Mouse (Mus musculus) gastrocnemius, adult 2 months (tissue): ENCODE data around the gene Rtn2. TPM values are rescaled to one million over a fixed set of nuclear protein-coding genes. Genes with fewer than 3 reads are reported as not detected.

Experiments
- DNase-seq: peaks from one replicate; pipeline ENCODE4 v3.0.0; 2022
- H3K27ac ChIP-seq: fragments of 200-600 bp; 2 replicates; pipeline ENCODE4 v1.8.1; 2022; ENCODE audit warnings: mild to moderate bottlenecking
- H3K4me3 ChIP-seq: fragments of 200-600 bp; 2 replicates; pipeline ENCODE4 v1.8.1; 2022; ENCODE audit warnings: mild to moderate bottlenecking, moderate library complexity
- CTCF ChIP-seq: fragments of 200-600 bp; IDR thresholded peaks from 2 replicates; pipeline ENCODE4 v1.8.1; 2022; ENCODE audit warnings: antibody characterized with exemption, mild to moderate bottlenecking, moderate library complexity
- intact Hi-C: fragments of 180-260 bp; cut with DNase I; formaldehyde crosslinking; loops from one replicate; pipeline ENCODE4 v1.15.1; 2025
- total RNA-seq, 2 experiments: library from RNA; stranded (reverse); gene quantifications; 2 replicates each; pipeline ENCODE4 v1.2.3; 2021

The Rtn2 gene
- total RNA-seq, 2 experiments from 2014 or later, result 987 to 1,150 TPM

GRCm38 (mm10) chr7:19314033-19314432 lies 31.6 kb downstream of the Rtn2 start:
- intact Hi-C loops, result no loop called here
- no peak overlapping the region for H3K4me3 ChIP-seq
- no peak overlapping the region for H3K27ac ChIP-seq
- TF ChIP-seq CTCF, result no peak
- DNase-seq, result no peak

- peak; percentile 55 for DNase-seq
- no peak overlapping the region for H3K4me3 ChIP-seq
- no peak for TF ChIP-seq CTCF
- intact Hi-C loops, result no loop called here
- peak overlapping the region; percentile 57 for H3K27ac ChIP-seq
Measured at GRCm38 (mm10) chr7:19316451-19317161, 34.2 kb downstream of the Rtn2 start.

DNA sequence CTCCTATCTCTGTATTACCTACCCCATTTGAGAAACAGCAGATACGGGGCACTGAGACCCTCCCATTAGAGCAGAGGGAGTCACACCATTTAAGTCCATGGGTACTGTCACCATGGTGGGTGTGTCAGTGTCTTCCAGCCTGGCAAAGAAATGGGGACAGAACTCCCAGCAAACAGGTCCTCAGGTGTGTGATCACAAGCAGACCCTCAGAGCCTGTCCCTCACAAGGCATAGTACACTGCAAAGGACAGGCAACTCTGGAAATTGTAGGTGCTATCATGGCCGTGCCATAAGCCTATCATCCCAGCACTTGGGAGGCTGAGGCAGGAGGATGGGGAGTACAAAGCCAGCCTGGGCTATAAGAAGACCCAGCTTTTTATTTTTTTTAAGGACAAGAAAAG lies 35.8 kb downstream of the Rtn2 start:
- no peak for TF ChIP-seq CTCF
- intact Hi-C loops, result no loop called here
- DNase-seq, result no peak

DNA sequence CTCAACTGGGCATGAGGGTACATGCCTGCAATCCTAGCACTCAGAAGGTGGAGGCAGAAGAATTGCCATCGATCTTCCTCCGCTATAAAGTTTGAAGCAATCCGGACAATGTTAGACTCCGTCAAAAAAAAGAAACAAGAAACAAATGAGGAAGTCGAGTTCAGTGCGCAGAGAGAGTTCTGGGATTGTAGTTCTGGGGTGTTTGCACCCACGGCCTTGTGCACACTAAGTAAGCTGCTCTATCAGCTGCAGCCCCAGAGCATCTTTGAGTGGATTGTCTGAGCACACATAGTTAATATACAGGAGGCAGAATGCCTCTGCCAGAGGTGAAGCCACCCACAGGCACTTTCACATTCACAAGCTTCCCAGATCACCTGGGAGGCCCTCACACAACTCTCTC lies 36.3 kb downstream of the Rtn2 start:
- Histone ChIP-seq H3K27ac (no peak overlapping the region), H3K4me3 (no peak overlapping the region)
- TF ChIP-seq CTCF, result no peak
- intact Hi-C loops, result no loop called here
- no peak for DNase-seq

More for the DNA sequence above, 35.8 kb downstream of the Rtn2 start:
- Histone ChIP-seq H3K27ac (no peak overlapping the region), H3K4me3 (no peak overlapping the region)

DNA sequence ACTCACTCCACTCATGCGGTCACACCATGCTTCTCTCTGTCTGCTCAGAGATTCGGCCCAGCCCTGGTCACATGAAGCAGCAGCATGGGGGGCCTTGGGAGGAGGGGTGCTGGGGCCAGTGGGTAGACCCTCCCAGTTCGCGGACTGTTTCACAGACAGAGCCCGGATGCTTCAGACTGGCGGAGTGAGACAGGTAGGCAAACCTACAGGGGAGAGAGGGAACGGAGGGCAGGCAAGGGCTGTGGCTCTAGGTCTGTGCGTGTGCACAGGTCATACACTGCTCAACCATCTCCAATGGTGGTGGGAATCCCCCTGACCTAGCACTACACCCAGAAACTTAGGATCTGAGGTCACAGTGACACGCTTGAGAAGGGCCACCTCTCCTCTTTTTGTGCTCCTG lies 37.0 kb downstream of the Rtn2 start:
- TF ChIP-seq CTCF, result no peak
- H3K4me3 ChIP-seq, result peak overlapping the region; percentile 73
- intact Hi-C loops, result no loop called here
- DNase-seq, result no peak
- H3K27ac ChIP-seq, result peak overlapping the region; percentile 85

DNA sequence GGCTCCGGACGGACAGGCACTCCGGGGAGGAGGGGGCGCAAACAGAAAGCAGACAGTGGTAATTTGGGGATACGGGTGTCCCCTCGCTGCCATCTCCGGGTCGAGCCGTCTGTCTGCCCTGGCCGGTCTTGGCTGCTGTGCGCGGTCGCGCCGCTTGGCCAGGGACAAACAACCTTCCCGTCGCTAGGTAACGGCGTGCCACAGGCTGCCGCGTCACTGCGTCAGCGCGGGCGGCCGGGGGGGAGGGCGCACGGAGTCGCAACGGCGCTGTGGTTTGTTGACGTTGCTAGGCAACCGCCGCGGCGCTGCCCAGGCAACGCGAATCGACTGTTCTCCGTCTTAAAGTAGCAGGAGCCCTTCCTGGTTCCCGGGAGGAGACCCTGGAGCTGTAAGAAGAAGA lies 37.5 kb downstream of the Rtn2 start:
- Histone ChIP-seq H3K4me3 (peak overlapping the region; percentile 73), H3K27ac (peak overlapping the region; percentile 85)
- intact Hi-C loops, result no loop called here
- DNase-seq, result peak; percentile 99
- TF ChIP-seq CTCF, result no peak

DNA sequence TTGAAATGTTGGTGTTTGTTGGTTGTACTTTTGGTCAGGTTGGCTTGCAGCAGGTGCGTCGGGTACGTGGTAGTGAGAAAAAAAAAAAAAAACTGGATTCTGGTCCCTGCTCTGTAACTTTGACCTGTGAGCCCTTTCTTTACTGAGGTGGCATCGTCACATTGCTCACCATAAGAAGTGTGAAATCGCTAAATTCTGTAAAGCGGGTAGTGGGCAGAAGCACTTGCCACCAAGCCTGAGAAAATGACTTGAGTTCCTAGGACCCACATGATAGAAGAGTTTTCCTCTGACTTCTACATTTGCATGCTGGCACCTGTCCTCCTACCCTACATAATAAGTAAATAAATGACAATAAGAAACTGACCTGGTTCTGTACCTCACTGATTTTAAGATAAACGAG lies 38.2 kb downstream of the Rtn2 start:
- H3K27ac ChIP-seq, result peak overlapping the region; percentile 84
- DNase-seq, result no peak
- TF ChIP-seq CTCF, result no peak
- H3K4me3 ChIP-seq, result peak overlapping the region; percentile 73
- intact Hi-C loops, result no loop called here

GRCm38 (mm10) chr7:19321464-19321863 lies 39.0 kb downstream of the Rtn2 start:
- TF ChIP-seq CTCF, result no peak
- no peak overlapping the region for H3K27ac ChIP-seq
- intact Hi-C loops, result no loop called here
- no peak for DNase-seq
- H3K4me3 ChIP-seq, result no peak overlapping the region

DNA sequence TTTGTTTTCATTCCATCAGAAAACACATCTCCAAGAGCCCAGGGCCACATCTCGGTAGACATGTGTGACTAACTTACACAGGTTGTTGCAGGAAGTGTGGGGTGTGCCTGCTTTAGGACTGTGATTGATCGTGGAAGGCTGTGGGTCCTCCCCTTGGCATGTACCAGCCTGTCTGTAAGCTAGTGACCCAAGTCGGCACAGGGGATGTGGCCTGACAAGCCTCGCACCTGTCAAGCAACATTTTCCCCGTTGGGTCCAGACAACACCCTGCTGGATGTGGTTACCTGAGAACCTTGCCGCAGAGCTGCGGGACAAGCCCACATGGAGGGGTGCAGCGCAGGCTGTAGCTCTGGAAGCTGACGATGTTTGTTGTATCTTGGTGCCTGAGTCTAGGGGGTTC lies 40.1 kb downstream of the Rtn2 start:
- H3K27ac ChIP-seq, result no peak overlapping the region
- no peak overlapping the region for H3K4me3 ChIP-seq
- no peak for TF ChIP-seq CTCF

GRCm38 (mm10) chr7:19324221-19324620 lies 41.8 kb downstream of the Rtn2 start:
- DNase-seq, result no peak
- intact Hi-C loops, result no loop called here
- Histone ChIP-seq H3K4me3 (no peak overlapping the region), H3K27ac (no peak overlapping the region)
- no peak for TF ChIP-seq CTCF

More for the DNA sequence above, 40.1 kb downstream of the Rtn2 start:
- intact Hi-C loops, result no loop called here
- DNase-seq, result no peak

- H3K27ac ChIP-seq, result peak overlapping the region; percentile 89
- peak overlapping the region; percentile 72 for H3K4me3 ChIP-seq
- no peak for TF ChIP-seq CTCF
- intact Hi-C loops, result no loop called here
- no peak for DNase-seq
Measured at GRCm38 (mm10) chr7:19325262-19326199, 43.1 kb downstream of the Rtn2 start.

GRCm38 (mm10) chr7:19326359-19326758 lies 43.9 kb downstream of the Rtn2 start:
- no peak for TF ChIP-seq CTCF
- H3K27ac ChIP-seq, result peak overlapping the region; percentile 89
- DNase-seq, result peak; percentile 95
- H3K4me3 ChIP-seq, result peak overlapping the region; percentile 72
- intact Hi-C loops, result no loop called here

- peak overlapping the region; percentile 89 for H3K27ac ChIP-seq
- no peak for TF ChIP-seq CTCF
- DNase-seq, result peak; percentile 94
- peak overlapping the region; percentile 72 for H3K4me3 ChIP-seq
- intact Hi-C loops, result no loop called here
Measured at GRCm38 (mm10) chr7:19327128-19327527, 44.7 kb downstream of the Rtn2 start.
